Mouse (Mus musculus) urinary bladder, postnatal 0 days (tissue): ENCODE data around the gene Gucy2e. TPM values are rescaled to one million over a fixed set of nuclear protein-coding genes. Genes with fewer than 3 reads are reported as not detected.

Source experiments
- polyA plus RNA-seq: library from polyadenylated mRNA; unstranded; fragments of >200 nt; fragmentation: Nextera tagmentation; extraction: Ambion mirVana; gene quantifications from 2 replicates; pipeline ENCODE4 v1.2.1, GENCODE M21; 2015

The Gucy2e gene
- 0.05 TPM in 2 replicates for polyA plus RNA-seq

DNA sequence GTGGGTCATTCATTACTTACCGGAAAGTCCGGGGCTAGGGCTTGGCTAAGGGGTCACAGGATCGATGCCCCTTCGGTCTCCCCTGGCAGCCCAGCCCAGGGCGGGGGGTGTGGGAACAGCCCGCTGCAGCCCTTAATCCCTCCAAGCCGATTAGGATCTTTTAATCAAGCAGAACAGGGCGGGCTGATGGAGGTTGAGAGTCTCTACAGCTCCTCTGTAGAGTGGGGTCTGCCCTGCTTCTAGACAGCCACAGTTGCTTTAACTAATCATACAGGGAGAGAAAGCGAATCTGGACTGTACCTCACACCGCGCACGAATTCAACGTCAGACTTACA is at the start of gene Gucy2e:
Gucy2e (minus strand) TSS at position 111 of the 335 bp plus-strand sequence.

DNA sequence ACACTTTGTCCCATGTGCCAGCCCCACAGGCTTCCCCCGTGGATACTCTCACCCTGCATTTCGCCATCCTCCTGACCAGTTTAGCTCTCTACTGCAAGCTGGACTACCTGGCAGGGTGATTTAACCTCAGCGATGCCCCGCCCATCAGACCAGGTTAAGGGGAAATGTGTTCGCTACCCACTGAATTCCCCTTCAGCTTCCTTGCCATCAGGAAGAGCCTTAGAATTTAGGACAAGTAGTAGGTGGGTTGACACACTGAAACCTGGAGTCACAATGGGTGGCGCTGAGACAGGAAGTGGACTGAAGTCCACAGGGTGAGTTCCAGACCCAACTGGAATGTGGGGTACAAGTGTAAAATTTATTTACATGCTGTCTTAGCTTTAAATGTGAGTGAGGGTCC is 39.1 kb downstream of the Gucy2e start, which contains the start of gene Alox8:
Alox8 (minus strand) TSS at position 101 of the 400 bp plus-strand sequence.

Other genes with a start within 250 kb of the Gucy2e start
- 9.6 and 10.6 TPM in 2 replicates for gene Pfas, start 228.6 kb downstream of the Gucy2e start, polyA plus RNA-seq
- 16.5 and 21.5 TPM in 2 replicates for gene Ctc1, start 221.1 kb downstream of the Gucy2e start, polyA plus RNA-seq
- 20.7 and 30.7 TPM in 2 replicates for gene Aurkb, start 191.4 kb downstream of the Gucy2e start, polyA plus RNA-seq
- gene Borcs6, start 177.3 kb downstream of the Gucy2e start, polyA plus RNA-seq = 11.9 and 12.3 TPM in 2 replicates
- 33.3 and 39.1 TPM in 2 replicates for gene Tmem107, start 166.2 kb downstream of the Gucy2e start, polyA plus RNA-seq
- 48.6 and 55.5 TPM in 2 replicates for gene Vamp2, start 148.5 kb downstream of the Gucy2e start, polyA plus RNA-seq
- gene Per1, start 141.8 kb downstream of the Gucy2e start, polyA plus RNA-seq = 14.4 and 17.4 TPM in 2 replicates
- gene Hes7, start 116.6 kb downstream of the Gucy2e start, polyA plus RNA-seq = 0.11 and 0.26 TPM in 2 replicates
- 0.45 and 0.59 TPM in 2 replicates for gene 9130213A22Rik, start 114.4 kb downstream of the Gucy2e start, polyA plus RNA-seq
- 8.5 and 10.1 TPM in 2 replicates for gene Aloxe3, start 111.1 kb downstream of the Gucy2e start, polyA plus RNA-seq
- 0.05 and 0.11 TPM in 2 replicates for gene Alox12b, start 80.0 kb downstream of the Gucy2e start, polyA plus RNA-seq
- gene Alox8, start 39.2 kb downstream of the Gucy2e start, polyA plus RNA-seq = not detected in 2 replicates
- gene Cntrob, start 86.7 kb upstream of the Gucy2e start, polyA plus RNA-seq = 5.5 and 7.2 TPM in 2 replicates
- gene Trappc1, start 86.9 kb upstream of the Gucy2e start, polyA plus RNA-seq = 114 and 128 TPM in 2 replicates
- gene Kcnab3, start 89.2 kb upstream of the Gucy2e start, polyA plus RNA-seq = 0.68 and 0.81 TPM in 2 replicates
- 5.8 and 6.4 TPM in 2 replicates for gene Rnf227, start 103.4 kb upstream of the Gucy2e start, polyA plus RNA-seq
- 31.5 and 32.5 TPM in 2 replicates for gene Chd3, start 132.4 kb upstream of the Gucy2e start, polyA plus RNA-seq
- 157 and 160 TPM in 2 replicates for gene Naa38, start 158.5 kb upstream of the Gucy2e start, polyA plus RNA-seq
- gene Cyb5d1, start 158.6 kb upstream of the Gucy2e start, polyA plus RNA-seq = 15.0 and 16.0 TPM in 2 replicates
- gene Tmem88, start 161.2 kb upstream of the Gucy2e start, polyA plus RNA-seq = 19.0 and 19.9 TPM in 2 replicates
- 11.5 and 13.3 TPM in 2 replicates for gene Kdm6b, start 176.6 kb upstream of the Gucy2e start, polyA plus RNA-seq